Mouse (Mus musculus): ENCODE data around the gene Tnfrsf18.

The Tnfrsf18 gene

GRCm38 (mm10) chr4:156032856-156033255, 6.9 kb downstream of the Tnfrsf18 start:
- no peak for DNase-seq (ENCODE audit: low read depth, low spot score)

- peak; percentile 54 for DNase-seq (ENCODE audit: low read depth, low spot score)
Measured at GRCm38 (mm10) chr4:156033476-156034119, 7.6 kb downstream of the Tnfrsf18 start.

- DNase-seq (ENCODE audit: low read depth, low spot score): no peak
Measured at GRCm38 (mm10) chr4:156034301-156034700, 8.3 kb downstream of the Tnfrsf18 start.

GRCm38 (mm10) chr4:156034901-156035300, 8.9 kb downstream of the Tnfrsf18 start:
- DNase-seq (ENCODE audit: low read depth, low spot score): no peak

GRCm38 (mm10) chr4:156044754-156045153, 18.8 kb downstream of the Tnfrsf18 start:
- no peak for DNase-seq (ENCODE audit: low read depth, low spot score)

GRCm38 (mm10) chr4:156049779-156050178, 23.8 kb downstream of the Tnfrsf18 start:
- DNase-seq (ENCODE audit: low read depth, low spot score): no peak

GRCm38 (mm10) chr4:156050391-156050980, 24.5 kb downstream of the Tnfrsf18 start:
- DNase-seq (ENCODE audit: low read depth, low spot score): no peak

- no peak for DNase-seq (ENCODE audit: low read depth, low spot score)
Measured at GRCm38 (mm10) chr4:156053113-156053512, 27.1 kb downstream of the Tnfrsf18 start.

- DNase-seq (ENCODE audit: low read depth, low spot score): no peak
Measured at GRCm38 (mm10) chr4:156054130-156054529, 28.2 kb downstream of the Tnfrsf18 start.

GRCm38 (mm10) chr4:156054606-156055005, 28.6 kb downstream of the Tnfrsf18 start:
- DNase-seq (ENCODE audit: low read depth, low spot score): no peak

GRCm38 (mm10) chr4:156055173-156055572, 29.2 kb downstream of the Tnfrsf18 start:
- no peak for DNase-seq (ENCODE audit: low read depth, low spot score)

GRCm38 (mm10) chr4:156057702-156058101, 31.7 kb downstream of the Tnfrsf18 start:
- DNase-seq (ENCODE audit: low read depth, low spot score): no peak

GRCm38 (mm10) chr4:156058826-156059225, 32.9 kb downstream of the Tnfrsf18 start:
- DNase-seq (ENCODE audit: low read depth, low spot score): no peak

GRCm38 (mm10) chr4:156059261-156059660, 33.3 kb downstream of the Tnfrsf18 start, which contains the start of gene Ttll10:
Gene Ttll10 (minus strand): TSS chr4:156059414.
- DNase-seq (ENCODE audit: low read depth, low spot score): no peak

- DNase-seq (ENCODE audit: low read depth, low spot score): no peak
Measured at GRCm38 (mm10) chr4:156059713-156060112, 33.7 kb downstream of the Tnfrsf18 start.

- no peak for DNase-seq (ENCODE audit: low read depth, low spot score)
Measured at GRCm38 (mm10) chr4:156063861-156064509, 38.0 kb downstream of the Tnfrsf18 start.

GRCm38 (mm10) chr4:156064510-156064897, 38.5 kb downstream of the Tnfrsf18 start:
- DNase-seq (ENCODE audit: low read depth, low spot score): no peak

- no peak for DNase-seq (ENCODE audit: low read depth, low spot score)
Measured at GRCm38 (mm10) chr4:156065156-156065894, 39.4 kb downstream of the Tnfrsf18 start.

- DNase-seq (ENCODE audit: low read depth, low spot score): no peak
Measured at GRCm38 (mm10) chr4:156067256-156067949, 41.4 kb downstream of the Tnfrsf18 start.

GRCm38 (mm10) chr4:156069701-156070100, 43.7 kb downstream of the Tnfrsf18 start:
- DNase-seq (ENCODE audit: low read depth, low spot score): no peak

- no peak for DNase-seq (ENCODE audit: low read depth, low spot score)
Measured at GRCm38 (mm10) chr4:156070276-156070675, 44.3 kb downstream of the Tnfrsf18 start.

GRCm38 (mm10) chr4:156070716-156071115, 44.8 kb downstream of the Tnfrsf18 start:
- DNase-seq (ENCODE audit: low read depth, low spot score): no peak
